Mouse (Mus musculus) cerebellum, postnatal 14 days (tissue): ENCODE data around the gene Olfr412.

Source experiments
- DNase-seq, 2 experiments: peaks; one replicate each; pipeline ENCODE4 v3.0.0; 2021; ENCODE audit warnings: mixed read lengths in 2 of 2

The Olfr412 gene

DNA sequence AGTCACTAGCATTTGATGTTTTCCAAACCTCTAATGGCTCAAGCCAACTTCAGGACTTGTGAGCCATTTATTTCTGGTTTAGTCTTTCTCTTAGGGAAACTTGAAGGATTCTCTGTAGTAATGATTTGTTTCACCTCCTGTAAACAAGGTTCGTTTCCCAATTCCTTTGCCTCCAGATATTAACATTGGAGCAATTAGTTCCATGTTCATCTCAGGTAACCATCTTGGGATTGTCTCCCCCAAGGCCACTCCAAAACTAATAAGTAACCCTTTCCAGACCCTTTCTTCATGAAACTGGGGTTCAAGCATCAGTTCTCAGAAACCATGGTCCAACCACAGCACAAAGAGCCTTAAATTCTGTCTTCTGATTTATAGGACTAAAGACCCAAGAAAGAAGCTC is at the start of gene Olfr412:
Gene Olfr412, plus strand, starts transcription at position 301 of the 400 bp plus-strand sequence.
- no peak for DNase-seq

DNA sequence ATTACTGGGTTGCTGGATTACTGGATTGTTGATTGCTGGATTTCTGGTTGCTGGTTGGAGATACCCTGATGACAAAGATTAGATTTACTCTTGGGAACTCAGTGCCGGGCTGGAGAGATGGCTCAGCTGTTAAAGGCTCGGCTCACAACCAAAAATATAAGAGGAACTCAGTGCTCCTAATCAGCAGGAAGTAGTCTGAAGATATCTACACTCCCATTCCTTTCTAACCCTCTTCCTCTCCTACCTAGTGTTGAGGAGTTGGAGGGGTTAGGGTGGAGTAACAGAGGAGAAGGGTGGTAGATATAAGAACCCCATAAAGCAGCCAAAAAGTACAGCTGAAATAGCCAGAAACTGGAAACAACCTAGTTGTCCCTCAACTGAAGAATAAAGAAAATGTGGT is 35.8 kb upstream of the Olfr412 start:
- DNase-seq: no peak

DNA sequence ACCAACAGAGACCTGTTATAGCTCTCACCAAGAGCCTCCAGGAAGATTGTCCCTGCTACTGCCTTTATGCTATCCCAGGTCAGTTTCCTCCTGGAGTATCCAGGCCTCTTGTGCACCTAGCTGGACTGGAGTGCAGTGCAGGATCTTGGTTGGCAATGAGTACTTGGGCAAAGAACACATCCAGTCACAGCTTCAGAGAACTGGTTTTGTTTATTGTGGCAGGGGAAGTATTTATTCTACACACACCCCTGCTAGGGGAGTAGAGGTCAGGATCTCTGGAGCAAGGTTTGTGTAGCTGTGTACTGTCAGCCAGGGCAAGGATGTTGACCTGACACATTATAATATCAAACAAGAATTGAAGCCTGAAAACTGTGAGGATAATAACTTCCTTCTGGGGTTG is 33.1 kb upstream of the Olfr412 start:
- DNase-seq: no peak

DNA sequence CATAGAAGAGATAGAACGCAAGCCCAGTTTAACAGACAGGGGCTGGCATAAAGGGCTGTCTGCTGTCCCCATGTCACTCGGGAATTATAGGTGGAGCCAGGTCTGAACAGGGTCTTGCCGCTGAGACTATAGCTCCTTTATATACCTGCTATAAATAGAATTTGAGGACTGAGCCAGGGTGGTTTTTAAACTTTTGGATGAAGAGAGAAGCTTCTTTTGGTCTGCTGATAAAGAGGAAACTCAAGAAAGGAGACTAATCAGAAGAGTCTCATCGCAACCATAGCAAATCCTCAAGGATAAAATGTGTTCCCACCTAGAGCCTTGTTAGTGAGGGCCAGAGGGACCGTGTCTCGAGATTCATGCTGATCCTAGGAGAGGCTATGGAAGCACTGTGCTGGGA is 23.9 kb upstream of the Olfr412 start, which contains the start of gene Olfr410:
Gene Olfr410, minus strand, starts transcription at position 101 of the 400 bp plus-strand sequence.
- no peak for DNase-seq

DNA sequence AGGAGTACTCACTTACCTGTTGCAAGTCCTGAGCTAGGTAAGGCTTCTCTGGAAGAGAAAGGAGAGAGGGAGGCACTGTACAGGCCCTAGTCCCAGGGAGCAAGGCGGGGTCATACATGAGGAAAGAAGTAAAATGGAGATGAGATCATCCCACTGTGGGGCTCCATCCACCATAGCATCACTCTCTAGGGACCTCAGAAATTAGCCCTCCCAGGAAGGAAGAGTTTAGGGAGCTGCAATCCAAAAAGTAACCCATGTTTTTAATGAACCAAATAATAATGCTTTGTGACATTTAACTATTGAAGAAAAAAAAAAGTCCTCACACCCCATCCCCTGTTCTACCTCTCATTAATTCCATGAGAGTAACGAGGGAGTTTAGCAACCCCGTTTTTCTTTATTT is 9.3 kb upstream of the Olfr412 start, which contains the start of gene Olfr411:
Gene Olfr411, minus strand, starts transcription at position 101 of the 400 bp plus-strand sequence.
- DNase-seq: no peak

DNA sequence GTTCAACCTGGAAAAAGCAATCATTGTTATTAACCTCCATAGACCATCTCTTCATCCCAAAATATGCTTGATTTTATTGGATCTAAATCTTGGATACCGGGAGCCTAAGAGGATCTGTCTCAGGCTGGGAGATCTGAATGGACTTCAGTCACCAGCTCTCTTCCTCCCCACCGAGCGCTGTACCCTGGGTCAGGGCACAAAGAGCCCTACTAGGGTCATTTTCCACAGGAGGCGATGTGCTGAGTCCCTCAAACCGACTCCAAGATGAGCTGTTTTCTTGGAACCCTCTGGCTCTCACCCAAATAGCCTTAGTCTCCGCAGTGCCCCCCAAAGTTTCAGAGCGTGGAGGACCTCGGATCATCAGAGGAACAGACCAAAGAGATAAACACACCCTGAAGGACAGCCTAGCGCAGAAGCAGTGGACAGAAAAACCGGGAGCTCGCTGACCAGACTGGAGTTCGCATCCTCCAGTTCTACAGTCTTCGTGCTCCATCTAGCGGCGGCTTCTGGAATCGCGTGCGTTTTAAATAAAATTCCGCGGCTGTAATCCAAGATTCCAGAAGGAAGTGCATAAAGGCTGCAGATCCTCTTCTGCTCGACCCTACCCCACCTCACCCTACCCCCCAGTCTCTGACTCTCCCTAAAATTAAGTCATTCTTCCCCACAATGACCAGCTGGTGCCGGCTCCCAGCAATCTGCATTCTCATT is 9.7 kb downstream of the Olfr412 start:
- DNase-seq: peak; percentile 89 to 91

DNA sequence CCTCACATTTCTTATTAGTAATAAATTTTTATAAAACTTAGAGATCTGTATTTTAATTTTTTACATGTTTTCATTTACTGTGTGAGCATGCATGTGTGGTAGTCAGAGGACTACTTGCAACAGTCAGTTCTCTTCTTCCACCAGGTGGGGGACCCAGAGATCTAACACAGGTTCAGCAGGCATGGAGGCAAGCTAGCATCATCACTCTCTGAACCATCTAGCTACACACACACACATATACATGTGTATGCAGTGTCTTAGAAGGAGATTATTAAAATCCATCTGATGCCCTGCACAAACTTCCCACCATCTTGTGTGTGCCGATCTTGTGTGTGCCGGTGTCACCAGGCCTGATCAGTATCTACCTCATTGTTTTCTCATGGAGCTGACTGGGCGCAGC is 15.0 kb downstream of the Olfr412 start:
- peak; percentile 82 to 85 for DNase-seq

DNA sequence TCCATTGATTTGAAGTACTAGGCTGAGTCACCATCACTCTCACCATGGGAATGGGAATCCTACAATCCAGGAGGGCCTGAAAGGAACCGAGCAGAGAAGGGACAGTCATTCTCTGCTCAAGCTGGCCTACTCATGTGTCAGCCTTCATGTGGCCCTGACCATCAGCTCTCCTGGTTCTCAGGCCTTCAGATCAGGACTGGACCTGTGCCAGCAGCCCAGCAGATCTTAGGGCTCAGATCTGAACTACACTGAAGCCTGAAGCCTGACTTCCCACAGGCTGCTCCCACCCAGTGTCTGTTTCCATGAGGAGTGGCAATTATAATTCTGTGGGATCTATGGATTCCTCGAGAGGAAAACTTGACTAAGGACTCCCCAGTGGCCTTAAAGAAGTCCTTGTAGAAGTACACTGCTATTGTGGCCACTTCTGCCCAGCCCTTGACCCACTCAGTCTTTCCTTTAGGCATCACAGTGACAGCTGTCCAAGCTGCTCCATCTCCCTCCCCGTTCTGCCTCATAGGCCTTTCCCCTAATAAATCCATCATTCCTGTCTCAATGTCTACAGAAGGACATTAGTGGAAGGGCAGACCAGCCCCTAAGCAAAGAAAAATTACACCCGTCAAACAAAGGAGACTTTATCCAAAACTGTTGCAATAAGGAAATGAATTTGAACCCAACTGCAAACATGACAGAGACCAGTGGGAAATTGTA is 17.5 kb downstream of the Olfr412 start:
- DNase-seq: no peak

DNA sequence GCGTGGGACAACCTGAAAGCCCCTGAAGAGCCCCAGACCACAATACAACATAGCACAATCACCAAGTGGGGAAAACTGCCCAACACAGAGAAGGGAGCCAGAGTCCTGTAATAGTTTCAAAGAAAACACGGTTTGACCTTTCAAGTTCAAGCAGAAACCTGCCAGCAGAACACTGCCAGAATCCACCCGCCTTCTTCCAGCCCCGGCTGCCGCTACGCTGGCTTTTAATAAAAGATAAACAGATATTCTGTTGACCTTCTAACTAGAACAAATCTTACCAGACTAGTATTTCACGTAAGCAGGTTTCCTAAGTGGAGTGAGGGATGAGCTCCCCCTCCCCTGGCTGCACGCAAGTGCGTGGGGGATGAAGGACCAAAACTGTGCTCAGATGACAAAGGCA is 23.8 kb downstream of the Olfr412 start:
- no peak for DNase-seq

DNA sequence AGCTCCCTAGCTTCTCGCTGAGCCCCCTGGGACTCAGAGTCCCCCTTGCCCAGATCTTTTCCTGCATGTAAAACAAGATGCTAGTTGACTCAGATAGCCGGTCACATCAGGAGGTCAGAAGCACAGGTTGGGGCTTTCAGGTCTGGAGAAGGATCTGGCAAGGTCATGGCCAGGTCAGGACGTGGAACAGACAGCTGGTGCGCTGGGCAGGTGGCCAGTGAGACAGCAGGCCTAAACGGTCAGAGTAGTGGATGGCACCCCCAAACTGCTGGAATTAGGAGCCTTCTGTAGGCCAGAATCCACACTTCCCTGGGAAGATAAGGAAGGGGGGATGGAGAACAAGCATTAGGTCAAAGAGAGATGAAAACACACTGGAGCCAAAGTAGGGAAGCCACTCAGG is 25.3 kb downstream of the Olfr412 start:
- DNase-seq: peak; percentile 53 to 69

DNA sequence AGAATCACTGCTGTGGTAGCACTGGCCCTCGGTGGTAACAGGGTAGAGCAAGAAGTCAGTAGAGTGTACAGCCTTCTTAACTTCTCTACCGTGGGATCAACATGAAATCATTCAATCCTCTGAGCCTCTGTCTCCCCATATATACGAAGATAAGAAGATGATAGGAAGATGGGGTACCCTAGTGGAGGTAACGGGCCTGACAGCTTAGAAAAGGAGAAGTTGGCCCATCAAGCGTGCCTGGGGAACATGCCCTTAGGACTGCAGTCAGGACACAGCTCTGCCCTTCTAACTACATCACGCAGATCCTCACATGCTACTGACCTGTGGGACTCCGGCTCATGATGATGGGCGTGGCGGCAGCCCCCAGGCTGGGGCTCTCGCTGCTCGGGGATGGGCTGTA is 30.0 kb downstream of the Olfr412 start:
- no peak for DNase-seq

DNA sequence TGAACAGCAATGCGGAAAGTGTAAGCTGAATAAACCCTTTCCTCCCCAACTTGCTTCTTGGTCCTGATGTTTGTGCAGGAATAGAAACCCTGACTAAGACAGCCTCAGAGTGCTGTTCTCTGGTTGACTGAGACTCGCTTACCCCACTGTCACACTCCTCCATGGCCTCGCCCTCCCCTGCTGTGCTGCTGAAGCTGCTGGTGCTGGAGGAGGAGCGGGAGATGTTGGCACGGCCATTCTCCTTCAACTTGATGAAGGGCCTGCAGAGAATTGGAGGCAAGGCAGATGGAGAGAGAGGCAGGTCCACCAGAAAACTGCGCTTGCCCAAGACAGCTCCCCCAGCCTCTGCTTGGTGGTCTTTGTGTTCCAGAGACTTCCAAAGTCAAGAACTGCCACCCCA is 31.0 kb downstream of the Olfr412 start:
- no peak for DNase-seq

DNA sequence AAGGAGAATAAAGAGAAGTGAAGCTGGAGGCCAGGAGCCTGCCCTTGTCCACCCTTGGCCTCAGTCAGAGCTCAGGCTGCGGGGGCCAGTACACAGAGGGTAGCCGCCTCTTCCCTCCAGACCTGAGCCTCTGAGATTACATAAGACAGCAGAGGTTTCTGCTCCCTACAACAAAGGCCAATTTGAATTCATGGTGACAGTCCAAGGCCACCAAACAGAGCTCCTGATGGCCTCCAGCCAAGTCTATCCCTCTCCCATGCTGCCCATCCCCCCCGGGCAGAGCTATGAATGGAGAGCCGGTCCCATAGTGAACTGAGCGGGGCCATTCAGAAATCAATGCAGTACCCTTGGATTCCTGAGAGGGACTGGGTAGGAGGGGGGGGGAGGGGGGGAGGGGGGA is 31.6 kb downstream of the Olfr412 start:
- DNase-seq: peak in 1 of 2 experiments; percentile 60

DNA sequence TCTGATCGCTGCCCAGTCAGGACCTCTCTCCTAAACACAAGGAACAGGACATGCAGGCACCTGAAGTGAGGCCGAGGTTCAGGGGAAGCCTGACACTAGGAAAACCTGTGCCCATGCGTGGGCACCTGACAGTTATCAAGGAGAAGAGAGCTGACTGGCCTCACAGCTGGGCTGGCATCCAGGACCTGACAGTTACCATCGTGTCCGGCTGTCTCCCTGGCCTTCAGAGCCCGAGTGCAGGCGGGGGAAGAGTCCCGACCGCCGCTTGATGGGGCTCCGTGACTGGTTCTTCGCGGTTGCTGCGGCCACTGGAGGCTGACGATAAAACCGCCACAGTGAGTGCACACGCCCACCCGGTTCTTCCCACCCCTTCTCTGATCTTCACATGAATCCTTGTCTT is 33.7 kb downstream of the Olfr412 start:
- no peak for DNase-seq

DNA sequence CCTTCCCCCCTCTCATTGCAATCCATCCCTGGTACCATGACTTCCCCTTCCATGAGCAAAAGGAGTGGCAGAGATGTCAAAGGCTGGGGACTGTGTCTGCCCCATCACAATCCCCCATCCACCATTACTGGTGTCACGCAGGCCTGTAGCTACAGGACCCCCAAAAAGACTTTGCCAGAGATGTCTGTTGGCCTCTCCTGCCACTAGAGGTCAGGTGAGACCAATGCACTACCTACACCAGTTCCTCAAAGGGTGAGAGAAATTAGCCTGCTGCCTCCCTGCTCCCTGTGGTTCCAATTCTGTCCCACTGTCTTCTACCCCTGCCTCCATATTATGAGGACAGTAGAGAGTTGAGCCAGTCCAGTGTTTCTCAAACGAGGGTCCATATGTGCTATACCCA is 40.3 kb downstream of the Olfr412 start:
- peak; percentile 51 to 53 for DNase-seq

DNA sequence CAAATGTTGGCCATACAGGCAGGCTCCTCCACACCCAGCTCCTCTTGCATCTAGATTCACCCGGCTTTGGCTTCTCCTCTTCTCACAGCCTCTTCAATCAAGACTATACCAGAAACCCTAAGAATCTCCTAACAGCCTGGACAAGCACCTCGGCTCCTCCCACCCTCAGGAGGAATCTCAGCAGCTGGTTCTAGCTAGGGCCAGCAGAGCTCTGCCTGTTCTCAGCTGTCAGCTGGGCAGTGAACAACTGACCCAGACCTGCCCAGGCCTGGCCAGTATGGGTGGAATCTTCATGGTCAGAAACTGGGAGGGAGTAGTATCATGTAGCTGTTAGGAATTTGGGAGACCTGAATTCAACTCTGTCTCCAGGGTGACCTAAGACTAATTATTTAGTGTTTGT is 42.3 kb downstream of the Olfr412 start:
- no peak for DNase-seq

DNA sequence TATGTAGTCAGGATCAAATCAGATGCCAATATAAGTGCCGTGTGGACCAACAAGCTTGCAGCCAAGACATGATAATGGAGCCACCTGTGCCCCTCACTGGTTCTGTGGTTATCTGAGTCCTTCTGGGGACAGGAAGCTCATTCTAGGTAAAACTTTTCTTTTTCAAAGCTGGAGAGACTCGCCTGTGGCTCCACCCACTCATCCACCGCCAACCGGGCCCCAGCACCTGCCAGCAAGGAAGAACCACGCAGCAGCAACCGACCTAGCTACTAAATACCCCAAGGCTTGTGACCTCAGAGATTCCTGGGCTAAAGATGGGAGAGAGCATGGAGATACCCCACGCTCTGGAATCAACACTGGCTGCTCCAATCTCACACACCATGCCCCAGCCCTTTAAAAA is 43.3 kb downstream of the Olfr412 start:
- no peak for DNase-seq

DNA sequence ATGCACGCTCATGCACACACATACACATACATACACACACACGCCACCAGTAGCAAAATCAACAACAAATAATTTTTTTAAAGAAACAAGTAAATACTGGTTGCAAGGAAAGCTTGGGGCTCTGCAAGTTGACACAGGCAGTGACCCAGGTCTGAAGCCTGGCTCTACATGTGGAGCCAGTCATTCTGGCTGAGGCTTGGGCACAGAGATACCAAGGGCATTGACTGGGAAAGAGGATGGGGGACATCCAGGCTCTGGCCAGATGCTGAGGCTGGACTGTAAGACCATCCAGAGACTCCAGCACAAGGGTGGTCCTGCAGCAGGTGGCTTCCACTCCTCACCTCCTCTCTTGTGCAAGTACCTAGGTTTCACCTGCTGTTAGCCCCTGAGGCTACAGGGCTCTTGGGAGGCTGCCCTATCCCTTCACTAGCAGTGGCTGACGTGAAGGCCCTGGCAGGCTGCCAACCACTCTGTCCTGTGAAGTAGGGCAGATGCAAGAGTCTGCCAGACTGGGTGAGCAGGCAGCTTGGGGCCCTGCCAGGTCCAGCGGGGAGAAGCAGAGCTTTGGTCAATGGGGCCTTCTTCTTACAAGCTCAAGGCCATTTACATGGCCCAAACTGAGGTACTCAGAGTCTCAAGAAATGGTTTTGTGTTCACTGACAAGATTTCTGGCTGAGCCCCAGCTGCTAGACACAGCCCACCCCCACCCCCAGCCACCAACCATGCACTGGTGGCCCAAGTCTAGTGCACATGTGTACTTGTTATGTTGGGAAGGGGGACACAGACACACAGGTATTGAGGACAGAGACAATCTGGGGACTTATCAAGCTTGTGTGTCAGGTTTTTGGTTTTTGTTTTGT is 46.9 kb downstream of the Olfr412 start:
- DNase-seq: peak; percentile 84 to 91

DNA sequence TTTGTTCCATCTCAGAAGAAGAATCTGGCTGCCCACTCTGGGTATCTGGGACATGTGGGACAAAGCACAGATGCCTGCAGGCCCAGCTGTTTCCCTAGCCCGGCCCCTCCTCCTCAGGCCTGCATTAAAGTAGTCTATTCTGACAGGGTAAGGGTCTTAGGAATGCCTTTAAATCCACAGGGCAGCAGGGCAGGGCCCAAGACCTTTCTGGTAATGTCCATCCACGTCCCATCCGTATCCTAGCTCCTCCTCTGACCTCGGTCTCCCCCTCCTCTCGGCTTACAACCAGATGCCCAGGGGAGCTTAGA is 47.5 kb downstream of the Olfr412 start:
- no peak for DNase-seq

DNA sequence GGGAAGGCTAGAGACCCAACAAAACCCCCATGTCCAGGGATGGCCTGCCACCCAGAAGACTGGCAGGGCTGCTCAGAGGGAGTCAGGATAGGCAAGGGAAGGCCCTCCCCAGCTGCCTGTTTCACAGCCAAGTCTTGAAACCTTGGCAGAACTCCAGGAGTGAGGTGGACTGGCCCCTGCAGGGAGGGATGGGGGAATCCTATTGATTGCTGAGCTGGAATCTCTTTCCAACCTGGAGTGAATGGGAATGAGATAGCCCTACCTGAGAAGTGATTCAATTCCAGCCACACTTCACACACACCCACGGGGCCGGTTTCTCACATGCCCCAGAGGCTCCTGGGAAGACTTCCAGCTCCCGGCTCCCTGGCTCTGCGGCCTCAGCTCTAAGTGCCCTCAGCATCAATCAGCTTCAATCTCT is 47.9 kb downstream of the Olfr412 start:
- peak in 1 of 2 experiments; percentile 55 for DNase-seq

DNA sequence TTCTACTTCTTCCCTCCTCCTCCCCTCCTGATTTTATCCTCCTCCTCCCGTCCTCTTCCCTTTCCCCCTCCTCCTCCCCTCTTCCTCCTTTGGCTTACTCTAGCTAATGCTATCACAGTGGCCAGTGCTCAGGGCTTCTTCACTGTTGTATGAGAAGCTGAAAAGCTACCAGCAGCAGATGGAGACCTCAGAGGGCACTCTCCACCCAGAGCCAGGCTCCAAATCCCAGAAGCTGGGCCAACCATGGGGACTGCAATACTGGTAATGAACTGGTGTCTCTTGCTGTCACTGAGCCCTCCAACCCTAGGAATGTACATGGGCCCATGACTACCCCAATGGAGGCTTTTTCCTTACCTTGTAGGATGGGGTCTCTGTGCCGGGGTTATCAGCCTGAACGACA is 50.1 kb downstream of the Olfr412 start:
- DNase-seq: peak; percentile 46 to 59

DNA sequence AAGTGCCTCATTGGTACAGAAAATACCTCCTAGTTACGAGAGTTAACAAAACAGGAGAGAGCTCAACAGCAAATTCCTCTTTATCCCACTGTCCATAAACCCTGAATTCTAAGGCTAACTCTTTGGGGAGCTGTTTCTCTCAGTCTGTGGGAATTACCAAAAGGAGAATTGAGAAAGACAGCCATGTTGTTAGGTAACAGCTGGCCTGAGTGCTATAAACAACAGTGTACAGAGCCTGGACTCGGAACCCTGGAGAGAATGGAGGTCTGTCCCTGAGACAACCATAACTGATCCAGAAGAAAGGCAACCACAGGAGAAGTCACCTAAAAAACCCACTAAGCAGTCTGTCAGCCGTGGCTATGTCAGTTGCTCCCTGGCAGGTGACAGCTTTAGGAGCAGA is 50.6 kb downstream of the Olfr412 start:
- no peak for DNase-seq

DNA sequence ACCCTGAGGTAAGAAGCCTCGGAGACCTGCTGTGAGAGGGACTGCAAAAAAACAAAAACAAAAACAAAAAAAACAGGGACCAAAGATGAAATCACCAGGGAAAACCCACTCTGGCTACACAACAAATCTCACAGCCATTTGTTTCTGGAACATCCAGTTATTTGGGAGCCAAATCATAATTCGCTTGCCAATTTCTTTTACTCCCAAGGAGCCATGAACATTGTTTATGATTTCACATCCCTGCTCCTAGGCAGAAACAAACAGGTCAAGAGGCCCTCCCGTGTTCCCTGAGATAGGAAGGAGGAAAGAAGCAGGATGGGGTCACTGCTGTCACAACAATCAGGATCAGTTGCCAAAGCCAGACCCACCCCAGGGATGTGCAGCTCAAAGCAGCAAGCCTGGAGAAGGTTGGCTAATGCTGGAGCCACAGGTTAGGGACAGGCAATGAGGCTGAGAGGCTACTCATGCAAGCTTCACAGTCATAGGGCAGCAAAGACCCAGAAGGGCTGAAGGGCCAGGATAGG is 51.6 kb downstream of the Olfr412 start:
- no peak for DNase-seq
